Mouse (Mus musculus) spleen, adult 2 months (tissue): ENCODE data around the gene Obp2a. TPM values are rescaled to one million over a fixed set of nuclear protein-coding genes. Genes with fewer than 3 reads are reported as not detected.
"Not testable (repeated sequence)": the region's sequence is repeated elsewhere in the genome, so short reads cannot be mapped to it uniquely, and the experiment has no call there.

Experiments
- DNase-seq, 2 experiments: peaks; one replicate each; pipeline versions ENCODE4 v3.0.0 to v3.0.0-alpha.2; 2012 to 2021; ENCODE audit warnings: low spot score in 2 of 2, low read depth in 1 of 2
- H3K27ac ChIP-seq: fragments of 200-500 bp; 2 replicates; pipeline ENCODE4 v1.5.1; 2012; ENCODE audit warnings: low read length, inconsistent platforms; ENCODE audit not compliant: insufficient read depth
- H3K27me3 ChIP-seq: fragments of 200-500 bp; 2 replicates; pipeline ENCODE4 v1.6.1; 2012; ENCODE audit warnings: mild to moderate bottlenecking, moderate library complexity, low read length, inconsistent platforms; ENCODE audit not compliant: control insufficient read depth, insufficient read depth
- H3K36me3 ChIP-seq: fragments of 200-500 bp; 2 replicates; pipeline ENCODE4 v1.6.1; 2012; ENCODE audit warnings: mild to moderate bottlenecking, low read length, inconsistent platforms; ENCODE audit not compliant: control insufficient read depth, insufficient read depth
- H3K4me1 ChIP-seq: fragments of 200-500 bp; 2 replicates; pipeline ENCODE4 v1.6.1; 2011; ENCODE audit warnings: inconsistent platforms; ENCODE audit not compliant: control insufficient read depth, insufficient read depth, insufficient read length
- H3K4me3 ChIP-seq: fragments of 200-500 bp; 2 replicates; pipeline ENCODE4 v1.5.1; 2011; ENCODE audit warnings: mild to moderate bottlenecking, inconsistent platforms; ENCODE audit not compliant: insufficient read depth, insufficient read length; ENCODE audit errors: extremely low read depth
- CTCF ChIP-seq: fragments of 200-500 bp; IDR thresholded peaks from 2 replicates; pipeline ENCODE4 v1.5.1; 2011; ENCODE audit warnings: mild to moderate bottlenecking, inconsistent platforms; ENCODE audit not compliant: insufficient read depth, insufficient read length, insufficient replicate concordance; ENCODE audit errors: extremely low read depth
- POLR2A ChIP-seq: fragments of 200-500 bp; IDR thresholded peaks from 2 replicates; pipeline ENCODE4 v1.6.1; 2011; ENCODE audit warnings: low read depth, low read length, inconsistent platforms
- WGBS: fragments of 180-500 bp; shearing (Covaris S2); methylation state at CpG from one replicate; pipeline ENCODE4 v1.1.7; 2018; 5-methylcytosine and 5-hydroxymethylcytosine counted together
- polyA plus RNA-seq: library from polyadenylated mRNA; depleted of rRNA; stranded (reverse); fragments of >200 nt; gene quantifications from 2 replicates; pipeline ENCODE4 v1.2.3, GENCODE M21; 2012; rRNA removed

The Obp2a gene
- polyA plus RNA-seq = not detected in 2 replicates

GRCm38 (mm10) chr2:25699743-25700142 lies at the start of gene Obp2a:
TSS of gene Obp2a (plus strand) at chr2:25700043.
- not testable (repeated sequence) for H3K4me1 ChIP-seq, H3K36me3 ChIP-seq, DNase-seq, H3K27ac ChIP-seq, H3K27me3 ChIP-seq, H3K4me3 ChIP-seq
- 80% methylated on average over 3 of the region's 3 CpGs for WGBS

DNA sequence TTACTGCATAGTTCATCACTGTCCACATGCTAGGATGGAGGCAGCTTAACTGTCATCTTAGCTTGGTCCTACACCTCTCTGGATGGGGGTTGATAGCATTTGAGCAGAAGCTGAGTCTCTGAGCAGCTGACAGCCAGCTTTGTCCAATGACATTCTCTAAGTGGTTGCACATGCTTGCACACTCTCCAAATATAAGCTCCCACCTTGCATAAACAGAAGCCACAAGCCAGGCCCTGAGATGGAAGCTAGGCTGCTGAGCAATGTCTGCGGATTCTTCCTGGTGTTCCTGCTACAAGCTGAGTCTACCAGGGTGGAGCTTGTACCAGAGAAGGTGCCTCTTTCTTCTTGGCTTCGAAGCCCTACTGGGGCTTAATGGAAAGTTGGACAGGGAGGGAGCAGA lies 46.9 kb upstream of the Obp2a start, which contains the start of gene Lcn8:
Lcn8 (plus strand) TSS at position 219 of the 400 bp plus-strand sequence.
- H3K27me3 ChIP-seq = no peaks in the 10 kb centered on the region
- no peak within 1 kb of the TSS for H3K27ac ChIP-seq
- H3K36me3 ChIP-seq = no peaks in the 10 kb centered on the region
- no peaks in the 10 kb centered on the region for H3K4me1 ChIP-seq
- no peak for DNase-seq
- WGBS = 76% methylated on average over 2 of the region's 2 CpGs
- TF ChIP-seq CTCF (no peak), POLR2A (no peak)
- H3K4me3 ChIP-seq = no peak within 1 kb of the TSS

DNA sequence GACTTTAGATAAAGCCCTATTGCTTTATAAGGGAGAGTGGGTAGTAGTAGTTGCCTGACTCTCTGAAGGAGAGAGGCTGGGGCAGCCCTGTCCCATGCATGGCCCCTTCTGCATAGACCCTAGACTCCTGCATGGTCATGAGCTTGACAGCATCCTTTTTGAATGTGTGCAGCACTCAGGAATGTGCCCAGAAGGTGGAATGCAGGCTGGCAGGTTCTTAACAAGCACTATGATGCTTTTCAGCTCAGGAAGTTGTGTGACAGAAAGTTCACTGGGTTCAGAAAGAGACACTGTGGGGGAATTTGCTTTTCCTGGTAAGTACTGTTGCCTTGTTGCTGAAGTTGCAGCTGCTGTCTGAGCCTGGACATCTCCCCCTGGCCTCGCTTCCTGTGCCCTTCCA lies 45.3 kb upstream of the Obp2a start:
- no peak overlapping the region for H3K27ac ChIP-seq
- TF ChIP-seq POLR2A (no peak), CTCF (no peak)
- no peaks in the 10 kb centered on the region for H3K4me1 ChIP-seq
- no peaks in the 10 kb centered on the region for H3K27me3 ChIP-seq
- H3K36me3 ChIP-seq = no peaks in the 10 kb centered on the region
- WGBS = 50% methylated on average over 1 of the region's 1 CpGs
- DNase-seq = no peak
- H3K4me3 ChIP-seq = no peak overlapping the region

DNA sequence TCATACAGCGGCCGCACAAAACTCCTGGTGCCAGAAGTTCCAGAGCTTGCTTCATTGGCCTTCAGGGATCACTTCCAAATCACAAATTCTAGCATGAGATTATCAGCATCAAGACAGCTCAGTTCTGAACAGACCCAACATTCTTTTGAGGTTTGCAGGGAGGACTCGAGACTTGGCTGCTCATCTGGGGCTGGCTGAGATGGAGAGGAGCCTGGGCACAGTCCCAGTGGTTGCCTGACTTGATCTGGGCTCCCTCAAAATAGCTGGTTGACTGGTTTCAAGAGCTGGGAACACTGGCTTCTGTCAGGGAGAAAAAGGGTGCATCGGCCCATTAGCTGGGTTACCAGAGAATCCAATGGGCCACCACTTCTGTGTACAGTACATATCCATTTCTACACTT lies 43.2 kb upstream of the Obp2a start:
- Histone ChIP-seq H3K4me3 (no peak overlapping the region), H3K27me3 (no peaks in the 10 kb centered on the region), H3K36me3 (no peaks in the 10 kb centered on the region), H3K4me1 (no peaks in the 10 kb centered on the region), H3K27ac (no peak overlapping the region)
- DNase-seq = no peak
- TF ChIP-seq CTCF (no peak), POLR2A (no peak)
- WGBS = 84% methylated on average over 4 of the region's 4 CpGs

DNA sequence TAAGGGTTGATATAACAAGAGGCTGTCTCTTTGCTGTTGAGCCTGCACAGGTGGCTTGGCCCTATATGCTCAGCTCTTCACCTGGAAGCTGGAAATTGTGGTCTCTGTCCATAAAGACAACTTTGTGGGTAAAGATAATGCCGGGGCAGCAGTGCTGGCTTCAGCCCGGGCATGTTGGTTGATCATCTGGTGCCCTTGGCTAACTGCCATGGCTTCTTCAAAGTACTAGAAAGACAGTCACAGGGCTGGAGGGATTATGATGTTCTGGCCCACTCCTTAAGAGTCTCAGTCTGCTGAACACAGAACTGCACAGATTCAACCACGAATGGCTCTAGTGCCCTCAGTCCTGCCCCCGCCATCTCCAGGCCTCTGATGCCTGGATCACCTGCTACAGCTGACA lies 42.6 kb upstream of the Obp2a start:
- no peaks in the 10 kb centered on the region for H3K36me3 ChIP-seq
- WGBS = 65% methylated on average over 4 of the region's 4 CpGs
- TF ChIP-seq CTCF (no peak), POLR2A (no peak)
- no peak overlapping the region for H3K4me3 ChIP-seq
- no peak overlapping the region for H3K27ac ChIP-seq
- no peaks in the 10 kb centered on the region for H3K4me1 ChIP-seq
- no peaks in the 10 kb centered on the region for H3K27me3 ChIP-seq
- no peak for DNase-seq

DNA sequence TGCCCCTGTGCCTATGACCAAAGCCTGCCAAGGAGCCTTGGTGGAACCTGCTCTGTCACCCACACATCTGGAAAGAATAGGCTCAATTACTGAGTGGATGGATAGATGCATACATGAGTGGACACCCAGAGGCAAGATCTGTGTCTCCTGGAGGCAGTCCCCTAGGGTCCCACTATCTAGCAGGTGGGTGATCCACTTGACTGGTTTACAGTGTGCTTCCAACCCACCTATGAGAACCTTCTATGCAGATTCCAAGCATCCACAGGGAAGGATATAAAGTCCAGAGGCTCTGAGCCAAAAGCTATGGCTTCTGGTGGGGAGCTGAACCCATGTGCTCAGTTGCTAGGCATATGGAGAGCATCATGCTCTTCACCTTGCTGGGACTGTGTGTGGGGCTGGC lies 42.2 kb upstream of the Obp2a start, which contains the start of gene Lcn5:
Lcn5 (plus strand) TSS at position 301 of the 400 bp plus-strand sequence.
- Histone ChIP-seq H3K27me3 (no peaks in the 10 kb centered on the region), H3K4me3 (no peak within 1 kb of the TSS), H3K4me1 (no peaks in the 10 kb centered on the region), H3K27ac (no peak within 1 kb of the TSS), H3K36me3 (no peaks in the 10 kb centered on the region)
- TF ChIP-seq CTCF (no peak), POLR2A (no peak)
- no peak for DNase-seq

- WGBS = 93% methylated on average over 8 of the region's 8 CpGs
- Histone ChIP-seq H3K27me3 (no peaks in the 10 kb centered on the region), H3K27ac (no peak overlapping the region), H3K4me3 (no peak overlapping the region), H3K4me1 (no peaks in the 10 kb centered on the region), H3K36me3 (no peaks in the 10 kb centered on the region)
- TF ChIP-seq POLR2A (no peak), CTCF (no peak)
- DNase-seq = no peak
Observed at GRCm38 (mm10) chr2:25660279-25660678, 39.6 kb upstream of the Obp2a start.
